In the genomic region with DNA sequence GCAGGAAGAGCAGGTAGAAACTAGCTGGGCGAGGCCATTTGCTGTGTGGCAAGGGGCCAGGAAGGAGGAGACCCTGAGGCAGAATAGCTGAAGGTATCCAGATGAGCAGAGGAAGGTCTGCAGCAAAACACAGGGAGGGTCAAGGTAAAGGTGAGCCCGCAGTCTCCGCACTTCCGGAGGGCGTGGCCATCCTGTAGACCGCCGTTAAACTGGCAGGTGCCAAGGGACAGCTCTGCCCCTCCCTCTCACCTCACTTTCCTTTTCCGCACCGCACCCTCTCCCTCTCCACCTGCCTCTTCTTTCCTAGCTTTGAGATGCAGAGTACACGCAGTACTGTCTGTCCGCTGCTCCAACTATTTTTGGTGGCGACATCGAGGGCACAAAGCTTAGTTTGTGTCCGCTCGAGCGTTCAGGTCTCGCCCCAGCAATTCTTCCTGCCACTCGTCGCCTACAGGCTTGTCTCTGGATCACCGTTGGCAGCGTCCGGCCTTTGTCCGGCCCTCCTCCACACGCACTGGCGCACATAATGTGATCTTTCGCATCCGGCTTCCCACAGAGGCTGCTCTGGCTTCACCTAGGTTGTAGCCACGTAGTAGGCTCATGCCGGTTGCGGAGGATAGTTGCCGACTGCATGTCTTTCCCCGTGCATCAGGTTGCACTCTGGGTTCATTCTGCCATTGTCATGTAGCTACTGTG, we compare ENCODE assay signal across 1 mouse cellular context.
TF ChIP-seq lines count a peak whose summit lies in the region.

No protein-coding gene starts in this region.

TF ChIP-seq in MEL, 35 proteins besides CTCF, POLR2A, EP300 and RAD21:
- TF ChIP-seq CHD2 (IDR thresholded peaks at IDR 0.05; ENCODE audit: low read length) (no peak), MYB (IDR thresholded peaks at IDR 0.05; ENCODE audit: low read depth, low read length) (no peak), NELFE (IDR thresholded peaks at IDR 0.05; ENCODE audit: low read depth, low read length) (no peak), MAX (IDR thresholded peaks at IDR 0.05; ENCODE audit: low read length) (no peak), TBP (IDR thresholded peaks at IDR 0.05; ENCODE audit: low read depth, low read length) (peak; percentile 22; the same call in 1 of the 2 replicates)
TF ChIP-seq in MEL: peak in this region for 1.
